Mouse (Mus musculus) neural tube, embryonic 14.5 days (tissue): ENCODE measurements at regions not wholly inside any gene's neighbourhood (a gene's known extent, or its start where the extent isn't known, plus 50 kb on each side); places are given as distances from the start of the nearest gene placed in this dataset.

Experiments
- ATAC-seq: fragments of 200-750 bp; cut with Nextera tagmentation; 2 replicates; pipeline ENCODE4 v1.8.0; 2017; ENCODE audit warnings: low read depth, mild to moderate bottlenecking, moderate TSS enrichment, moderate library complexity
- H3K27ac ChIP-seq: fragments of 300-500 bp; sonication (generic); 2 replicates; pipeline ENCODE4 v1.5.1; 2014; ENCODE audit warnings: low read depth, mild to moderate bottlenecking, control low read depth, low read length, moderate library complexity, mixed read lengths
- H3K27me3 ChIP-seq: fragments of 300-500 bp; sonication (generic); 2 replicates; pipeline ENCODE4 v1.6.1; 2014; ENCODE audit warnings: low read length; ENCODE audit not compliant: control insufficient read depth, insufficient read depth
- H3K36me3 ChIP-seq: fragments of 300-500 bp; sonication (generic); 2 replicates; pipeline ENCODE4 v1.6.1; 2014; ENCODE audit warnings: low read length, mixed read lengths; ENCODE audit not compliant: control insufficient read depth, insufficient read depth
- H3K4me1 ChIP-seq: fragments of 300-500 bp; sonication (generic); 2 replicates; pipeline ENCODE4 v1.6.1; 2014; ENCODE audit warnings: low read length; ENCODE audit not compliant: control insufficient read depth, insufficient read depth
- H3K4me2 ChIP-seq: fragments of 300-500 bp; sonication (generic); 2 replicates; pipeline ENCODE4 v1.6.1; 2014; ENCODE audit warnings: mild to moderate bottlenecking, low read depth, low read length, control low read depth
- H3K4me3 ChIP-seq: fragments of 300-500 bp; sonication (generic); 2 replicates; pipeline ENCODE4 v1.5.1; 2014; ENCODE audit warnings: low read depth, low read length, control low read depth, mixed read lengths
- H3K9ac ChIP-seq: fragments of 300-500 bp; sonication (generic); replicated peaks from 2 replicates; pipeline ENCODE4 v1.6.1; 2014; ENCODE audit warnings: low read depth, mild to moderate bottlenecking, control low read depth, low read length, mixed read lengths
- H3K9me3 ChIP-seq: fragments of 300-500 bp; sonication (generic); 2 replicates; pipeline ENCODE4 v1.6.1; 2016; ENCODE audit warnings: low read length; ENCODE audit not compliant: control insufficient read depth
- WGBS: fragments of 180-500 bp; shearing (Covaris S2); extraction: QIAGEN DNeasy Blood & Tissue Kit; methylation state at CpG from one replicate; pipeline ENCODE4 v1.1.7; 2014; 5-methylcytosine and 5-hydroxymethylcytosine counted together

DNA sequence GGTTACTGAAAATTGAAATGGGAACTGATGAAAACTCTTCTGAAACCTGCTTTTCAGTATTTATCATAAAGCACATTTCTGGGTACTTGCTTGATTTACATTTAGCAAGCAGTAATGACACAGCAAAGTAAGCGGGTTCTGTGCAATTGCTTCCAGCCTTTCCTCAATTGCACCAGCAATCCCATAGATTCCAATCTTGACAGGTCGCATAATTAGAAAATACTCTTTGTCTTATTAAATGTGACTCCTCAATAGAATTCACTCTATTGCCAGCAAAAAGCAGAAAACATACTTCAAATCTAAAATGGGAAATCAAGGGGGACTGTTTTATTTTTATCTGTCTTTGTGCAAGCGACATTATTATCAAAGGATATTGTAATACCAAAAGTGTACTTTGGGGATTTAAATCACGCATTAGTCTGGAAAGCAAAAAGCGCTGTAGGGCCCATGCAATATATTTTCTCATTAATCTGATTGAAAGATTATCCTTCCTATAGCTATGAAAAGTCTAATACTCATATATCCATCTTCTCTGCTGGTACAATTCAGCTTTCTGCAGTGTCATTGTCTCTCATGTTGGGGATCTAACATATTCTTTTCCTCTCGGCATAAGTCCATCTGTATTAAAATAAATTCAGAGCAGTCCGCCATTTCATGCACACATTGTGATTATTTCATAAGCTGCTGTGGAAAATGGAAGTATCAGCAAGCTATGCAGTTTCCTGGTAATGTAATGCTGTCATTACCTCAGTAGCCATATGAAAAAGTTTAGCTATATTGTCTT, 1305.8 kb upstream of the Gm8797 start:
- Histone ChIP-seq H3K4me3 (no peak overlapping the region), H3K9ac (no peak overlapping the region), H3K27ac (no peak overlapping the region), H3K4me2 (no peak overlapping the region), H3K9me3 (no peaks in the 10 kb centered on the region), H3K36me3 (no peaks in the 10 kb centered on the region), H3K4me1 (no peaks in the 10 kb centered on the region), H3K27me3 (no peaks in the 10 kb centered on the region)
- ATAC-seq: peak; percentile 56
- 51% methylated on average over 7 of the region's 7 CpGs for WGBS

DNA sequence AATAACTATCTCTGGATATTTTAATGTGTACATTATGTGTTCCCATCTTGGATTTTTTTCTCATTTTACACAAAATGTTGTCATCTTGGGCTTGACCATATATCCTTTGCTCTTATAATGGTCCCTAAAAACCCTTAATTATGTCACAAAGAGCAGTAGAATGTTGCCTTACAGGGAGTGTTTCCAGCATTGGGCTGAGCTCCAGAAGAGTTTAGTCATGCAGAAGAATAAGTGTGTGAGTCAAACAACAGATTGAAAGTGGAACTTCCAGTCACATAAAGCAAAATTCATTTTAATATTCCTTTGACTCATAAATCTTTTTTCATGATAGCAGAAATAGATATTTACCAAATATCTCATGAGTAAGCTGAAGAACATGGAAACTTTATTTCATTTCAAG, 1282.6 kb upstream of the Gm8797 start:
- Histone ChIP-seq H3K9me3 (no peaks in the 10 kb centered on the region), H3K36me3 (no peaks in the 10 kb centered on the region), H3K27ac (no peak overlapping the region), H3K9ac (no peak overlapping the region), H3K4me1 (no peaks in the 10 kb centered on the region), H3K4me3 (no peak overlapping the region), H3K4me2 (no peak overlapping the region), H3K27me3 (no peaks in the 10 kb centered on the region)
- ATAC-seq: no peak
